Mouse (Mus musculus) forebrain, embryonic 11.5 days (tissue): ENCODE measurements at regions not wholly inside any gene's neighbourhood (a gene's known extent, or its start where the extent isn't known, plus 50 kb on each side); places are given as distances from the start of the nearest gene placed in this dataset.
A peak's percentile ranks its signal among the peaks of the same experiment; 100 is the strongest.

Source experiments
- ATAC-seq: fragments of 200-750 bp; cut with Nextera tagmentation; replicated peaks from 2 replicates; pipeline ENCODE4 v1.8.0; 2017; ENCODE audit warnings: moderate TSS enrichment; ENCODE audit not compliant: low FRiP score
- DNase-seq: peaks from one replicate; pipeline ENCODE4 v3.0.0-alpha.2; 2017; ENCODE audit warnings: low spot score
- H3K27ac ChIP-seq: fragments of 300-500 bp; sonication (generic); 2 replicates; pipeline ENCODE4 v1.5.1; 2014; ENCODE audit warnings: low read depth, low read length
- H3K27me3 ChIP-seq: fragments of 300-500 bp; sonication (generic); 2 replicates; pipeline ENCODE4 v1.6.1; 2014; ENCODE audit warnings: mild to moderate bottlenecking, low read length, mixed read lengths; ENCODE audit not compliant: control insufficient read depth, insufficient read depth
- H3K36me3 ChIP-seq: fragments of 300-500 bp; sonication (generic); 2 replicates; pipeline ENCODE4 v1.6.1; 2014; ENCODE audit warnings: mild to moderate bottlenecking, low read length, moderate library complexity, mixed read lengths; ENCODE audit not compliant: control insufficient read depth, insufficient read depth
- H3K4me1 ChIP-seq: fragments of 300-500 bp; sonication (generic); replicated peaks from 2 replicates; pipeline ENCODE4 v1.6.1; 2014; ENCODE audit warnings: low read length, mixed read lengths; ENCODE audit not compliant: control insufficient read depth, insufficient read depth
- H3K4me2 ChIP-seq: fragments of 300-500 bp; sonication (generic); 2 replicates; pipeline ENCODE4 v1.6.1; 2014; ENCODE audit warnings: low read depth, mild to moderate bottlenecking, low read length, moderate library complexity, mixed read lengths; ENCODE audit not compliant: severe bottlenecking
- H3K4me3 ChIP-seq: fragments of 300-500 bp; sonication (generic); 2 replicates; pipeline ENCODE4 v1.5.1; 2014; ENCODE audit warnings: low read depth, low read length
- H3K9ac ChIP-seq: fragments of 300-500 bp; sonication (generic); 2 replicates; pipeline ENCODE4 v1.6.1; 2014; ENCODE audit warnings: low read length
- H3K9me3 ChIP-seq: fragments of 300-500 bp; sonication (generic); 2 replicates; pipeline ENCODE4 v1.6.1; 2016; ENCODE audit warnings: low read length, mixed read lengths; ENCODE audit not compliant: control insufficient read depth
- WGBS: fragments of 180-500 bp; shearing (Covaris S2); extraction: QIAGEN DNeasy Blood & Tissue Kit; methylation state at CpG from one replicate; pipeline ENCODE4 v1.1.7; 2014; 5-methylcytosine and 5-hydroxymethylcytosine counted together

DNA sequence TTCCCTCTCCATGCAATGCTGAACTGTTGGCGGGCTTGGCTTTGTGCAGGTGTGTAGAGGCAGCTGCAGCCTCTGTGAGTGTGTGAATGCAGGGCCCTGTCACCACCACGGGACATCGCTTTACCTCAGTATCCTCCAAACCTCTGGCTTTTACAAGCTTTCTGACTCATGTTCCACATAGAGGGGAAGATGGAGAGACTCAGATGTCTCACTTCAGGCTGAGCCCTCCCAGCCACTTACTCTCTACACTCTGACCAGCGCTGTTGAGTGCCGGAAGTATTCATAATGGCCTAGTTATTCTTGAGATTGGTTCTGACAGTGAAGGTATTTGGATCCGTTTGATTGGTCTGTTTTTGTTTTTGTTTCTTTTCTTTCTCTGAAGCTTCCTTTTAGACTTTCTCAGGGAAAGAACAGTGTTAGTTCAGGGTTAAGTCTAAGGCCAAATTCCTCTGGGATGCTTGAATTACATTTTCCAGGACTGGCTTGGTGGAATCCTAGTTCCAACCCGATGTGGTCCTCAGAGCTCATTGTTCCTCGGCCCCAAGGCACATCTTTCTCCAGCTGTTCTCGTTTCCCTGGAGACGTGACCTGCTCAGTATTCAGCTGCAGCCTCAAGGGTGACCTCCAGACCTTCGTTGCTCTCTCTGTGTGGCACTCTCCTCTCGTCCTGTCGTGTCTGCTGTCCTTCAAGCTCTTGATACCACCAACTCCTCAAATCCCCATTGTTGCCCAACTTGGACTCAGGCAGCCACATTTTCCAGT, 61.7 kb upstream of the Enpp6 start:
- ATAC-seq (no peak), DNase-seq (no peak)
- no peaks in the 10 kb centered on the region for H3K36me3 ChIP-seq
- H3K4me2 ChIP-seq = no peak overlapping the region
- no peaks in the 10 kb centered on the region for H3K27me3 ChIP-seq
- no peak overlapping the region for H3K4me3 ChIP-seq
- no peak overlapping the region for H3K27ac ChIP-seq
- 23% methylated on average over 13 of the region's 13 CpGs for WGBS
- peaks cover 3% of the 10 kb centered on the region; the same call in 1 of the 2 replicates for H3K4me1 ChIP-seq
- H3K9ac ChIP-seq = no peak overlapping the region
- H3K9me3 ChIP-seq = no peaks in the 10 kb centered on the region

- no peak overlapping the region for H3K4me3 ChIP-seq
- H3K4me2 ChIP-seq = no peak overlapping the region
- H3K36me3 ChIP-seq = no peaks in the 10 kb centered on the region
- no peaks in the 10 kb centered on the region for H3K27me3 ChIP-seq
- no peak overlapping the region for H3K27ac ChIP-seq
- peaks cover 3% of the 10 kb centered on the region; the same call in 1 of the 2 replicates for H3K4me1 ChIP-seq
- no peaks in the 10 kb centered on the region for H3K9me3 ChIP-seq
- no peak for DNase-seq
- 83% methylated on average over 6 of the region's 6 CpGs for WGBS
- ATAC-seq = no peak
- H3K9ac ChIP-seq = no peak overlapping the region
Measured at GRCm38 (mm10) chr8:46928718-46929117, 58.0 kb upstream of the Enpp6 start.

DNA sequence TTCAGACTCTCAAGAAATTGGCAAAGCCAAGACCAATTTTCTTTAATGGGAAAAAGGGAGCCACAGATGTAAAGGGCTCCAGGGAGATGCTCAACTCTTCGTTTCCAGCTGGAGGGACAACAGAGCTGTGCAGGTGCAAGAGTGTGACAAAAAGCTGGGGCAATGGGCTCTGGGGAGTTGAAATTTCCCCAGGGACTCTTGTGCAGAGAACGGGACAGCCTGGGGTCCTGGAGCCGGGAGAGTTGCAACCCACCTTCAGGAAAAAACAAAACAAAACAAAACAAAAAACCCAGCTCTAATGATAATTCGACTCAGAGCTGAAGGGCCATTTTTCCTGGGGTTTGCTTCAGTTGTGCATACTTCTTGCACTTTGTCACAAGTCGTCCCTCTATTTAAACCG, 57.0 kb upstream of the Enpp6 start:
- no peak overlapping the region for H3K27ac ChIP-seq
- no peak for DNase-seq
- no peaks in the 10 kb centered on the region for H3K27me3 ChIP-seq
- H3K4me1 ChIP-seq = peaks cover 2% of the 10 kb centered on the region; the same call in 1 of the 2 replicates
- no peak overlapping the region for H3K9ac ChIP-seq
- H3K4me3 ChIP-seq = no peak overlapping the region
- 90% methylated on average over 6 of the region's 6 CpGs for WGBS
- no peak overlapping the region for H3K4me2 ChIP-seq
- H3K36me3 ChIP-seq = no peaks in the 10 kb centered on the region
- no peaks in the 10 kb centered on the region for H3K9me3 ChIP-seq
- no peak for ATAC-seq

GRCm38 (mm10) chr8:46931267-46931666, 55.4 kb upstream of the Enpp6 start:
- no peaks in the 10 kb centered on the region for H3K9me3 ChIP-seq
- no peaks in the 10 kb centered on the region for H3K27me3 ChIP-seq
- no peak overlapping the region for H3K4me2 ChIP-seq
- ATAC-seq = no peak
- WGBS = 91% methylated on average over 6 of the region's 6 CpGs
- DNase-seq = no peak
- no peaks in the 10 kb centered on the region for H3K4me1 ChIP-seq
- H3K36me3 ChIP-seq = no peaks in the 10 kb centered on the region
- no peak overlapping the region for H3K4me3 ChIP-seq
- no peak overlapping the region for H3K27ac ChIP-seq
- H3K9ac ChIP-seq = no peak overlapping the region

GRCm38 (mm10) chr8:46933256-46933655, 53.4 kb upstream of the Enpp6 start:
- H3K4me1 ChIP-seq = no peaks in the 10 kb centered on the region
- DNase-seq (no peak), ATAC-seq (no peak)
- H3K4me3 ChIP-seq = no peak overlapping the region
- no peak overlapping the region for H3K9ac ChIP-seq
- H3K36me3 ChIP-seq = no peaks in the 10 kb centered on the region
- no peaks in the 10 kb centered on the region for H3K27me3 ChIP-seq
- H3K9me3 ChIP-seq = no peaks in the 10 kb centered on the region
- no peak overlapping the region for H3K4me2 ChIP-seq
- H3K27ac ChIP-seq = no peak overlapping the region

GRCm38 (mm10) chr8:46934254-46934653, 52.4 kb upstream of the Enpp6 start:
- Histone ChIP-seq H3K9ac (no peak overlapping the region), H3K4me2 (no peak overlapping the region), H3K27me3 (no peaks in the 10 kb centered on the region), H3K9me3 (no peaks in the 10 kb centered on the region), H3K4me3 (no peak overlapping the region), H3K36me3 (no peaks in the 10 kb centered on the region), H3K27ac (no peak overlapping the region), H3K4me1 (no peaks in the 10 kb centered on the region)
- 88% methylated on average over 9 of the region's 9 CpGs for WGBS
- ATAC-seq = no peak
- no peak for DNase-seq

DNA sequence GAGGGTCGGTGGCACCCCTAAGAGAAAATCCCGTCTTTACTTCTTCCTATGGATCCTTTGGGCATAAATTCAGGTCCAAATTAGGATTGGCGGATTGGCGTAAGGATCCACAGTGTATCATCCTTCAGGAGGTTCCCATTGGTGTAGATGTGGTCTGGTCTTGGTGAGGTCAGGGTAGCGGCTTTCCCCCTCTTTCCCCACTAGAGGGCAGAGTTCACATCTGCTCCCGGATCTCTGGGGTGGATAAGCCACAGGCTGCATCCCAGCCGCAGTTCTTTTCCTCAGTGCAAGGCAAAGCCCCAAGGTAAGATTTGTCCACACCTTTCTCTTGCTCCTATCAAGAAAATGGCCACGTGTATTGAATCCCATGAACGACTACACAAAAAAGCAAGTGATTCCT, 51.8 kb upstream of the Enpp6 start:
- H3K27me3 ChIP-seq = no peaks in the 10 kb centered on the region
- ATAC-seq (no peak; the same call in 1 of the 2 replicates), DNase-seq (peak; percentile 78)
- H3K9ac ChIP-seq = no peak overlapping the region
- 25% methylated on average over 9 of the region's 9 CpGs for WGBS
- no peak overlapping the region for H3K4me2 ChIP-seq
- no peaks in the 10 kb centered on the region for H3K36me3 ChIP-seq
- no peak overlapping the region for H3K27ac ChIP-seq
- H3K9me3 ChIP-seq = no peaks in the 10 kb centered on the region
- H3K4me1 ChIP-seq = no peaks in the 10 kb centered on the region
- H3K4me3 ChIP-seq = no peak overlapping the region

GRCm38 (mm10) chr8:46936039-46936438, 50.6 kb upstream of the Enpp6 start:
- H3K27ac ChIP-seq = no peak overlapping the region
- no peak overlapping the region for H3K9ac ChIP-seq
- no peak for DNase-seq
- H3K36me3 ChIP-seq = no peaks in the 10 kb centered on the region
- no peak overlapping the region for H3K4me2 ChIP-seq
- H3K4me3 ChIP-seq = no peak overlapping the region
- WGBS = 25% methylated on average over 8 of the region's 8 CpGs
- no peaks in the 10 kb centered on the region; the same call in 1 of the 2 replicates for H3K9me3 ChIP-seq
- no peaks in the 10 kb centered on the region for H3K27me3 ChIP-seq
- no peaks in the 10 kb centered on the region for H3K4me1 ChIP-seq
- no peak for ATAC-seq
